Mouse (Mus musculus) liver, postnatal 0 days (tissue): ENCODE results near the gene Tcerg1l. TPM values are rescaled to one million over a fixed set of nuclear protein-coding genes. Genes with fewer than 3 reads are reported as not detected.

ENCODE experiments used
- ATAC-seq: fragments of 200-750 bp; cut with Nextera tagmentation; 2 replicates; pipeline ENCODE4 v1.8.0; 2017; ENCODE audit warnings: mild to moderate bottlenecking, moderate library complexity
- DNase-seq: peaks from one replicate; pipeline ENCODE4 v3.0.0-alpha.2; 2016
- H3K27ac ChIP-seq: fragments of 300-500 bp; sonication (generic); 2 replicates; pipeline ENCODE4 v1.5.1; 2014; ENCODE audit warnings: antibody characterized with exemption, moderate library complexity, mild to moderate bottlenecking, low read depth
- H3K27me3 ChIP-seq: fragments of 300-500 bp; sonication (generic); 2 replicates; pipeline ENCODE4 v1.6.1; 2014; ENCODE audit warnings: low read length, control low read depth, mixed read lengths; ENCODE audit not compliant: insufficient read depth
- H3K36me3 ChIP-seq: fragments of 300-500 bp; sonication (generic); replicated peaks from 2 replicates; pipeline ENCODE4 v1.6.1; 2014; ENCODE audit warnings: mild to moderate bottlenecking, control low read depth, low read length, moderate library complexity, mixed read lengths; ENCODE audit not compliant: insufficient read depth
- H3K4me1 ChIP-seq: fragments of 300-500 bp; sonication (generic); 2 replicates; pipeline ENCODE4 v1.6.1; 2014; ENCODE audit warnings: antibody characterized with exemption, mild to moderate bottlenecking, control low read depth; ENCODE audit not compliant: insufficient read depth
- H3K4me2 ChIP-seq: fragments of 300-500 bp; sonication (generic); 2 replicates; pipeline ENCODE4 v1.6.1; 2014; ENCODE audit warnings: low read depth, mild to moderate bottlenecking, low read length, moderate library complexity, mixed read lengths
- H3K4me3 ChIP-seq: fragments of 300-500 bp; sonication (generic); 2 replicates; pipeline ENCODE4 v1.5.1; 2014; ENCODE audit warnings: low read depth, low read length
- H3K9ac ChIP-seq: fragments of 300-500 bp; sonication (generic); replicated peaks from 2 replicates; pipeline ENCODE4 v1.6.1; 2014; ENCODE audit warnings: mild to moderate bottlenecking, moderate library complexity
- H3K9me3 ChIP-seq: fragments of 300-500 bp; sonication (generic); 2 replicates; pipeline ENCODE4 v1.6.1; 2016; ENCODE audit warnings: mild to moderate bottlenecking, control low read depth, low read length, mixed read lengths
- CTCF ChIP-seq: sonication (generic); IDR thresholded peaks from 2 replicates; pipeline ENCODE4 v1.5.1; 2016; ENCODE audit warnings: antibody characterized with exemption, low read depth
- EP300 ChIP-seq: IDR thresholded peaks from 2 replicates; pipeline ENCODE4 v1.6.1; 2016; ENCODE audit warnings: antibody characterized with exemption, low read depth, mild to moderate bottlenecking
- WGBS: fragments of 180-500 bp; shearing (Covaris S2); extraction: QIAGEN DNeasy Blood & Tissue Kit; methylation state at CpG from one replicate; pipeline ENCODE4 v1.1.7; 2014; ENCODE audit not compliant: insufficient replicate concordance; 5-methylcytosine and 5-hydroxymethylcytosine counted together
- polyA plus RNA-seq: library from polyadenylated mRNA; unstranded; fragments of >200 nt; fragmentation: Nextera tagmentation; extraction: Ambion mirVana; gene quantifications from 2 replicates; pipeline ENCODE4 v1.2.1, GENCODE M21; 2015

Gene Tcerg1l
- polyA plus RNA-seq, 1 experiment from 2014 or later, result not detected

DNA sequence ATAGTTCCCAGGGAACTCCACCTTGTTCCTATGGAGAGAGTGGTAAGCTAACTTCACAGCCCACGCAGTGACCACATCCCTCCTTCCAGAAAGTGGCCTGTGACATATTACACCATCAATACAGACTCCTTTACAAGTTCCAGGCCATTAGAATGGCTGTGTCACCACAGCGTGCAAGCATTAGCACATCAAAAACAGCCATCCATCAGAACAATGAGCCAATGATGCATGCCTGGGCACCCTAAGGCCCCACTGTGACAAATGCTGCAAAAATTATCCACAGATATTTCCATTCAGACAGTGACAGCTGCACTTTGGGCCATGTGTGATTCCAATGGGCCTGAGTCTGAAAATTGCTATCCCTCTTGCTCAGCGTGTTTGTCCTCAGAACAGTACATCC is 70.8 kb downstream of the Tcerg1l start:
- TF ChIP-seq CTCF (no peak), EP300 (no peak)
- H3K27ac ChIP-seq, result no peak overlapping the region
- no peaks in the 10 kb centered on the region for H3K9me3 ChIP-seq
- DNase-seq (no peak), ATAC-seq (no peak)
- H3K36me3 ChIP-seq, result no peaks in the 10 kb centered on the region
- H3K27me3 ChIP-seq, result no peaks in the 10 kb centered on the region
- 49% methylated on average over 3 of the region's 3 CpGs for WGBS
- no peak overlapping the region for H3K4me2 ChIP-seq
- H3K4me1 ChIP-seq, result no peaks in the 10 kb centered on the region
- no peak overlapping the region for H3K4me3 ChIP-seq
- no peak overlapping the region for H3K9ac ChIP-seq

DNA sequence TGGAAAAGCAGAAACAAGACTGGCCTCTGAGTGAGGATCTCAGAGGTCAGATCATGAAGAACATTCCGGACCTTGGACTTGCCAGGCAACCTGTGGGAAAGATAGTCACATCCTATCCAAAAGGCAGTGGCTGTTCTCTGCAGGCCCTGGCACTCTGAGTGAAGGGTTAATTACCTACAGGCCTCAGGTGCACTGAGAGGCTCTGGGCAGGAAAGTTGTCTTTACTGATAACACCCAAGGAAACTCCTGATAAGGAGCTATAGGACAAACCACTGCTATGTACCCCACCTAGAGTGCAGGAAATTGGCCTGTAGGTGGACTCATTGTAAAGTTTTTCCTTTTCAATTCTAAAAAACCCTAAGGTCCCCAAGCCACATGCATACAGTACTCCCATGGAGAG is 83.8 kb downstream of the Tcerg1l start:
- DNase-seq (no peak), ATAC-seq (no peak)
- Histone ChIP-seq H3K36me3 (no peaks in the 10 kb centered on the region), H3K9ac (no peak overlapping the region), H3K4me3 (no peak overlapping the region), H3K4me1 (no peaks in the 10 kb centered on the region), H3K9me3 (no peaks in the 10 kb centered on the region), H3K4me2 (no peak overlapping the region), H3K27ac (no peak overlapping the region), H3K27me3 (no peaks in the 10 kb centered on the region)
- WGBS, result 85% methylated on average over 1 of the region's 1 CpGs
- TF ChIP-seq EP300, result no peak

DNA sequence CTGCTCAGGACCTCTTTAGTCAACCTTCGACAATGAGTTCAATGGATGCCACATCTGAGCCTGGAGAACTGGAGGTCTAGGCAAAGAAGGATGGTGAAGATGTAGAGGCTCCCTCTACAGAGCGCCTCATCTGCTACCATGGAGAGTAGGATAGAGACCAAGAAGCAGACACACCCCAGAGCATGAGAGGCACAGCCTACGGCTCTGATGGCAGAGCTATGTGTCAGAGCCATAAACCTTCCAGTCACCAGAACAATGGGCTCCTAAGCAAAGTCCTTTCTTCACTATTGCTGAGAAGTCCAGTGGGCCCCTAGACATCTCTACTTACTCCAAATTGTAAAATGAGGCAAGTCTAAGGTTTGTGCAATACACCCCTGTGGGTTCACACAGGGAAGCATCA is 91.4 kb downstream of the Tcerg1l start:
- Histone ChIP-seq H3K9me3 (no peaks in the 10 kb centered on the region), H3K4me2 (no peak overlapping the region), H3K9ac (no peak overlapping the region), H3K36me3 (no peaks in the 10 kb centered on the region), H3K27me3 (no peaks in the 10 kb centered on the region), H3K4me1 (no peaks in the 10 kb centered on the region), H3K4me3 (no peak overlapping the region), H3K27ac (no peak overlapping the region)
- WGBS, result 73% methylated on average over 3 of the region's 3 CpGs
- no peak for DNase-seq
- ATAC-seq, result no peak
- TF ChIP-seq CTCF (no peak), EP300 (no peak)

DNA sequence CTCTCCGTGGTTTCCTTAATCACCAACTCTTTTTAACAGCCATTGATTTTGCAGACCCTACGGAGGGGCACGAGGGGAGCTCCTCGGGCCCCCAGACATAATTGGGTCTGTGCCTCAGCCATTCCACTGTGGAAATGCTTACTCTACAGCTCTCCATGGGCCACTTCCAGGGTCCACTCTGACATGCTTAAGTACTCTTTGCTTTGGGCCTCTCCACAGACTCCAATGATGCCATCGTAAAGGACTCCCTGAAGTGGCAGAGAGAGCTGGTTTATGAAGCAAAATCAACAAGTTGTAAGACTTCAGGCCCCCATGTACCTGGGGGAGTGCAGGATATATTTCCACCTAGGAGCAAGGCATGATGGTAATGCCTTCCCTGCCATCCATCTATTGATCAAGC is 112.7 kb downstream of the Tcerg1l start:
- 73% methylated on average over 5 of the region's 5 CpGs for WGBS
- Histone ChIP-seq H3K27ac (no peak overlapping the region), H3K9me3 (no peaks in the 10 kb centered on the region), H3K4me2 (no peak overlapping the region), H3K9ac (no peak overlapping the region), H3K27me3 (no peaks in the 10 kb centered on the region), H3K4me1 (no peaks in the 10 kb centered on the region), H3K36me3 (no peaks in the 10 kb centered on the region), H3K4me3 (no peak overlapping the region)
- TF ChIP-seq CTCF (no peak), EP300 (no peak)
- no peak for DNase-seq
- no peak for ATAC-seq

DNA sequence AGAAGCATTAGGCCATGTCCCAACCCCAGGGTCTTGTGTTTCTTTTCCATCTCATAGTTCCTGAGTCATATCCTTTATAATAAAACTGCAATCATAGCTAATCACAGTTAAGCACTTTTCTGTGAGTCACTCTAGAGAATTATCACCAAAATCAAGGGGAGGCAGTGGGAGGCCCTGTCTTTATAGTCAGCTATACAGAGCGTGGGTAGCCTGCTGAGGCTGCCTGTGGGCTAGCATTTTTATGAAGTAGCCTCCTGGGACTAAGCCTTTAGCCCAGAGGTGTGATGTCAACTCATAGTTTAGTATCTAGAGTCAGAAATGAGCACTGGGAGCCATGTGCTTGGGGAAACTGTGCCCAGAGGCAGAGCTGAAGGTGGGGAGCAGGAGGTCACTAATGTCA is 122.3 kb downstream of the Tcerg1l start:
- H3K27me3 ChIP-seq, result no peaks in the 10 kb centered on the region
- no peak overlapping the region for H3K27ac ChIP-seq
- DNase-seq, result no peak
- no peaks in the 10 kb centered on the region for H3K36me3 ChIP-seq
- no peak overlapping the region for H3K4me2 ChIP-seq
- TF ChIP-seq CTCF, result no peak
- TF ChIP-seq EP300, result no peak
- H3K4me1 ChIP-seq, result no peaks in the 10 kb centered on the region
- no peak overlapping the region for H3K9ac ChIP-seq
- no peaks in the 10 kb centered on the region for H3K9me3 ChIP-seq
- ATAC-seq, result no peak
- no peak overlapping the region for H3K4me3 ChIP-seq
- 80% methylated on average over 1 of the region's 1 CpGs for WGBS

DNA sequence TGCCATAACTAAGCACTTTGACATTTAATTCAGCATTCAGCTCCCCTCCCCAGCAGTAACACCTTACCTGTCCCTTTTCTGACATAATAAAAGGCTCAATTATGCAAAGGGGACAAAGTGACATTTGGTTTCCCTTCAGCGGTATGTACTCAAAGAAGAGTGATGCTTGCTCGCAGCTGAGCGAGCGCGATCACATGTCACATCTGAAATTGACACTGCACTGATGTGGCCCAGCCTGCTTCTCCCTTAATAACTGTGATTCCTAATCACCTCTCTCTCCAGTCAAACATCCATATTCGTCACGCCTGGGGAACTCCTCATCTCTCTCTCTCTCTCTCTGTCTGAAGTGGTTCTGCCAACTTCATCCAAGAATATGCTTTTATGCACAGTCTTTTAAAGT is 126.2 kb downstream of the Tcerg1l start:
- DNase-seq, result no peak
- H3K9ac ChIP-seq, result no peak overlapping the region
- H3K9me3 ChIP-seq, result no peaks in the 10 kb centered on the region
- no peaks in the 10 kb centered on the region for H3K4me1 ChIP-seq
- ATAC-seq, result no peak
- no peak overlapping the region for H3K4me2 ChIP-seq
- no peaks in the 10 kb centered on the region for H3K36me3 ChIP-seq
- 79% methylated on average over 7 of the region's 7 CpGs for WGBS
- no peaks in the 10 kb centered on the region for H3K27me3 ChIP-seq
- H3K4me3 ChIP-seq, result no peak overlapping the region
- no peak for TF ChIP-seq EP300
- TF ChIP-seq CTCF, result no peak
- H3K27ac ChIP-seq, result no peak overlapping the region

DNA sequence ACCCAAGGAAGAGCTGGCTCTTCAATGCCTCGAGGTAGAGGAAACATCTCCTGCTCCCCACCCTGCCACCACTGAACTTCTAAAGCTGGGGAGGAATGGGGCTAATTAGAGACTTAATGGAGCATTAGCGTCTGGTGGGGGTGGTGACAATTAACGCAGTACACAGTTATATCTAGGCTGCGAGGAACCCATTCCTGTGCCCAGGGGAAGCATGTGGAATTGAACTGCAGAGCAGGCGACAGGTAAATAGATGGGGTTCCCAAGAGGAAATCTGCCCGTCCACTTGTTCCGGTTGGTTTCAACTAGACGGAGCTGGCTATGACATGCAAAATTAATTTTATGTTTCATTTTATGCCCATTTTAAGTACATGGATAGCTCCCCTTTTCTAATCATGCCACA is 128.1 kb downstream of the Tcerg1l start:
- 79% methylated on average over 8 of the region's 8 CpGs for WGBS
- H3K27me3 ChIP-seq, result no peaks in the 10 kb centered on the region
- H3K9ac ChIP-seq, result no peak overlapping the region
- no peak for ATAC-seq
- H3K9me3 ChIP-seq, result no peaks in the 10 kb centered on the region
- TF ChIP-seq EP300 (no peak), CTCF (no peak)
- H3K27ac ChIP-seq, result no peak overlapping the region
- DNase-seq, result no peak
- no peaks in the 10 kb centered on the region for H3K36me3 ChIP-seq
- no peak overlapping the region for H3K4me2 ChIP-seq
- H3K4me1 ChIP-seq, result no peaks in the 10 kb centered on the region
- no peak overlapping the region for H3K4me3 ChIP-seq
